10 mouse cellular contexts compared by ENCODE assay signal in genomic region chr9:115977598-115978240, GRCm38 (mm10).
A peak's percentile ranks its signal among the peaks of the same experiment; 100 is the strongest.
DNase-seq lines count a peak whose midpoint lies in the region; ATAC-seq and TF ChIP-seq lines count a peak whose summit lies in the region.
"Had no signal": no experiment of that assay in that cellular context is flagged by ENCODE, and none has a peak within 500 bp of the region (broad histone marks: within the 10 kb centered on the region; RNA-seq: fewer than 3 reads in every experiment).

No protein-coding gene starts in this region.

- DNase-seq in frontal cortex, postnatal 10 days (ENCODE audit: low spot score in 2 of 2) = no peak
- peak; percentile 38 for DNase-seq in adrenal gland, postnatal 10 days
- DNase-seq in forebrain, postnatal 0 days = peak; percentile 60
- peak; percentile 73 to 75 for DNase-seq in left cerebral cortex, postnatal 36 days (ENCODE audit: low spot score in 2 of 2)
- no peak for DNase-seq in embryo, embryonic 11 days
- no peak for DNase-seq in ovary, postnatal 10 days (ENCODE audit: low spot score)
- no peak for DNase-seq in ovary, adult 18-20 months (ENCODE audit: low spot score)
- DNase-seq: heart, adult 2 months; liver, embryonic 13.5 days had no signal

- H3K9ac ChIP-seq in forebrain, postnatal 0 days = no peak overlapping the region
- H3K9ac ChIP-seq: liver, embryonic 13.5 days had no signal

- H3K27me3 ChIP-seq in forebrain, postnatal 0 days (ENCODE audit: insufficient read depth, low read length) = no peaks in the 10 kb centered on the region
- H3K27me3 ChIP-seq: liver, embryonic 13.5 days had no signal

- no peaks in the 10 kb centered on the region for H3K36me3 ChIP-seq in forebrain, postnatal 0 days (ENCODE audit: insufficient read depth)
- H3K36me3 ChIP-seq: liver, embryonic 13.5 days had no signal

- intact Hi-C loops in left cerebral cortex, postnatal 36 days (cut with DNase I) = no loop called here

- H3K4me2 ChIP-seq in forebrain, postnatal 0 days (ENCODE audit: low read depth) = no peak overlapping the region
- H3K4me2 ChIP-seq: liver, embryonic 13.5 days had no signal

- H3K27ac ChIP-seq in forebrain, postnatal 0 days (ENCODE audit: low read depth, low read length) = no peak overlapping the region
- H3K27ac ChIP-seq: heart, adult 2 months; liver, embryonic 13.5 days had no signal

- H3K9me3 ChIP-seq in forebrain, postnatal 0 days (ENCODE audit: low read length) = no peaks in the 10 kb centered on the region

- peak; percentile 89 for ATAC-seq in frontal cortex, adult (ENCODE audit: low TSS enrichment)
- ATAC-seq in forebrain, postnatal 0 days = peak; percentile 43

- 51% methylated on average over 15 of the region's 15 CpGs for WGBS in forebrain, postnatal 0 days

- TF ChIP-seq CTCF in forebrain, postnatal 0 days (IDR thresholded peaks at IDR 0.05; ENCODE audit: low read depth) = no peak

- no peaks in the 10 kb centered on the region for H3K4me1 ChIP-seq in forebrain, postnatal 0 days (ENCODE audit: insufficient read depth)
- H3K4me1 ChIP-seq: liver, embryonic 13.5 days had no signal

- no peak overlapping the region for H3K4me3 ChIP-seq in forebrain, postnatal 0 days (ENCODE audit: low read depth, low read length)
- H3K4me3 ChIP-seq: heart, adult 2 months; liver, embryonic 13.5 days had no signal

Comparison
In these comparisons a context has a peak if more than half of its experiments do, and no peak if none do; other contexts are left out.
1. DNase-seq: peak in adrenal gland, postnatal 10 days (single experiment), forebrain, postnatal 0 days (single experiment) and left cerebral cortex, postnatal 36 days (2 of 2); none in frontal cortex, postnatal 10 days (0 of 2), embryo, embryonic 11 days (single experiment), ovary, postnatal 10 days (single experiment) and ovary, adult 18-20 months (single experiment).